Mouse (Mus musculus): ENCODE data around the gene Ccdc141.

Ccdc141 gene

DNA sequence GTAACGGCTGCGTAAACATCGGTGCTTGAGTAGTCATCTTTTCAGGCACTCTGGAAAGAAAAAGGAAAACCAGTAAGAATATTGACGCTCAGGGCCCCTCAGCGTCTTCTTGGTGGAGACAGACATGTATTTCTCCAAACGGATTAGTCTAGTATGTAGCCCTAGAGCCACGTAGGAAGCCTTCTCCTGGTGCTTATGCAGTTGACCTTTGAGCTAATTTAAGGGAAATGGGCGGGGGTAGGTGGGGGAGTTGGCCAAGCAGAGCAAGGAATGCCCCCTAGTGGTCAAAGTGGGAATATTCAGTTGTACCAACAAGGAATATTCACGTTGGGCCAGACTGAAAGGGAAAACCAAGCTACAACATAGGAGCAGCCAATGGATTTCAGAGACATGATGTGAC lies 190.3 kb downstream of the Ccdc141 start:
- DNase-seq (ENCODE audit: low spot score in 2 of 2): peak in 1 of 2 experiments; percentile 10

DNA sequence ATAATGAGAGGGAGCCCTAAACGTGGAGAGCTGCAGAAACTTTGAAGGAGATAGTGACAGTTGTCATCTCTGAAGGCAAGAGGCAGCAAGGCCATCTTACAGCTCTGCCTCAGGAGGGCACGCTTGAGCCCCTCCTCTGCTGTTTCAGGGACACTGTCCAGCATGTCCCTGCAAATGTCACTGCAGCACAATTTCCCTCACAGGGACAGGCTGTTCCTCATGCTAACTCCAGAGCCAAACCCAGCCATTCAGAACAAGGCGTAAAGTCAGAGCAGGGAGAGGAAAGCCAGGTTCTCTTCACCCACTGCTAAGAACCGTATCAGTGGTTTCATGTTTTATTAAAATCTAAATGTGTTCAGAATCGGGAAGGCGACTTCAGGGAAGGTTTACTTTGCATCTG lies 192.8 kb downstream of the Ccdc141 start:
- DNase-seq (ENCODE audit: low spot score in 2 of 2): no peak

DNA sequence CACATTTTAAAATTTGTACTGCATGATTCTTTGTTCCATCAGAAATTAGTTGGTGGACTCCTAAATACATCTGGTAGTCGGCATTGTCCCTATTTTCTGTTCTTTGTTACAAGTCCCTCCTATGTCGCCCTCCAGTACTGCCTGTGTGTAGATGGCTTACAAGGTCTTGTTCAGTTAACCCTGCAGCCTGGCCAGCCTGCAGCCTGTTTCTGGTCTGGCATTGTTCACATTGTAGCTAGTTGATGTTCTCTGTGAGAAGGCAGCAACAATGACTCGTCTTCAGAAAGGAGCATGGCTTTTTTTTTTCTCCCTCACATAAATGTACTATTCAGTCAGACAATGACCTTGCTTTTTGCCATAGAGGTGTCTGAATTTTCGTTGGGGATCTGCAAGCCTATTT lies 198.4 kb downstream of the Ccdc141 start:
- DNase-seq (ENCODE audit: low spot score in 2 of 2): no peak

DNA sequence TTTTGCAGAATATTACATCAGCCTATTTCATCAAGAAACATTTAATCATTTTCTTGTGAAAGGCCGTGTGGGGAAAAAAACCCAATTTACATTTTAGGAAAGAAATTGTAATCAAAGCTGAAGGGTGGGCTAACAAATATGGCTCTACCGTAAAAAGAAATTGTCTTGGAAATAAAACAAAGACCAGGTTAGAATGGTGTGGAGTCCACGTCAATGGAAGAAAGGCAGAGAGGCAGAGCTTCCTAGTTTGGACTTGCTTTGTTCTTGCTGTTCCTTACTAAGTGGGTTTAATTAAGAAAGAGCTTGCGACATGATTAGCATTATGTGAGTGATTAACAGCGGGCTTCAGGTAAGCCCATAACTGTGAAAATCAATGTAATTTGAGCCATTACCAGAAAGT lies 199.4 kb downstream of the Ccdc141 start:
- no peak for DNase-seq (ENCODE audit: low spot score in 2 of 2)

DNA sequence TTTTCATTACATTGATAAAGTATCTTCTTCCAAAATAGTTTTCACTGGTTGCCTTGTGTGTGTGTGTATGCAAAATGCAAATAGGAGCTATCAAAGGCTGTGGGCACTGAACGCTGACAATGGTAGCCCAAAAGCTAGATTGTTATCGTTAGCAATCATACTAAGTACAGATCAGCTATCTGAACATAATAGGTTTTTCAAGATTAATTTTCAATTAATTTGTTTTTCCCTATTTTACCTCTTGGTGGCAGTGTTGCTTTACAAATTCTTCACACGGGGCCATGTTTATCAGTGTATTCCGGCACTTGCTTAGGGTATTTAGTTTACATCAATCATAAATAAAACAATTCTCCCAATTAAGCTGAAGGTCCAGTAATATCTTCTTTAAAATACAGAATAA lies 199.8 kb downstream of the Ccdc141 start:
- no peak for DNase-seq (ENCODE audit: low spot score in 2 of 2)

DNA sequence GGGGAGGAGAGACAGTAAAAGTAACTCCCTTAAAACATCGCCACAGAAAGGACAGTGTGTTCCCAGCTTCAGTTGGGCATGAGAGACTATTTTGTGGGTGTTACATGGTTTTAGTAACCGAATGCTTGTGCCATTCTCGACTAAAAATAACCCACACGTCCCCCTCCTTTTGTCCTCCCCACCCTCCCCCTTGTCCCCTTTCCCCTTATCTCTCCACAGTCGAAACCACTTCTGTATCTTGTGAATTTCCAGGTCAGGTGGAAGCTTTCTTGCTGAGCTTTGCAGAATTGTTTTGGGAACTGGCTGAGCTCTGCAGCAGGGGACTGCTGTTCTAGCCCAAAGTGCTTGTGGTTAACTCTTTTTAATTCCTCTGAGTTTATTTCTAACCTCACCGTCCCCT lies 200.2 kb downstream of the Ccdc141 start:
- no peak for DNase-seq (ENCODE audit: low spot score in 2 of 2)

DNA sequence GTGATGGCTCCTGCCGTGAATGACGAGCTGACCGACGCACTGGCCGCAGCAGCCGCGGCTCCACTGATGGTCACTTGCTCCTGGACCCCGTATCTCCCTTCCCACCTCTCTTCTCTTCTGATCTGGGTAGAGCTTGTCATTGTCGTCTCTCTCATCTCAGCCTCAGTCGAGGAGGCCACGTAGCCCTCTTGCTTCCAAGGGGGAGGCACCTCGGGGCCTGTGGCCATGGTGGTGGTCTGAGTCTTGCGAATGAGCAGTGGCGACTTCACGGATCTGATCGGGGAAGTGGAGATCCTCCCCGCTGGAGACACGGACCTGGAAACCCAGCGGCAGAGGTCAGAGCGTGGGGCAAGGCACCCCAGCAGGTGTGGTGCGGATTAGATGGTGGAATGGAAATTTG lies 200.8 kb downstream of the Ccdc141 start:
- no peak for DNase-seq (ENCODE audit: low spot score in 2 of 2)

DNA sequence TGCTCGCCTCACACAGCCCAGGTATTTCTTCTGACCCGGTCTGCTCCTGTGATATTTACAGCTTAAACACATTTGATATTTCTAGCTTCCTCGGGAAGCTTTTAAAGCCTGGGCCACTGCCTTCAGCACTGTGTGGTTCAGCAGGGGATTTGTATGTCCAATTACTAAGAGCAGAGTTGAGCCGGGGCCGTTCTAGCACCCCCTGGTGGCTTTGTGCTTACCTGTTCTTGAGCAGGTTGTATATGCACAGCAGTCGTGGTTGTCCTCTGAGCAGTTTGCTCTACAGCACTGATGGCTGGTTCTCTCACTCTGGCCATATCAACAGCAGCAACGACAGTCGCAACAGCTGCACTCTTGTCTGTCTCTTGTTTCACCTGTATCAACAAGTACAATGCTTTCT lies 201.5 kb downstream of the Ccdc141 start:
- peak; percentile 44 to 70 for DNase-seq (ENCODE audit: low spot score in 2 of 2)

DNA sequence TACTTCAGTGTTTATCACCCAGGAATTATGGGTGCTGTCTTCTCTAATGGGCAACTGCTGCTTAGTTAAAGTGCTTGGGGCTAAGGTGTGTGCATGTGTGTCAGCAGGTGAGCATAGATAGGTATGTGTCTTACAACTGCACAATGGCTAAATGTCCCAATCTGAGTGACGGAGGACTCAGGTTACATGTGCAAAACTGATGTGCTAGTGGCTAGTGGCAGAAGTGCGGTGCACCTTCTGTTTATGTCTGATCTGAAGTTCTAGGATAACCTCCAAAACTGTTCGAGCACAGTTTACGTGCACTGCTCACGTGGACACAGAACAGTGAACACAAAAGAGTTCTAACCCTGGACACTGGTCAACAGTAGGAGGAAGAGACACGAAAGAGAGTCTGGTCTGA lies 203.9 kb downstream of the Ccdc141 start:
- DNase-seq (ENCODE audit: low spot score in 2 of 2): no peak

DNA sequence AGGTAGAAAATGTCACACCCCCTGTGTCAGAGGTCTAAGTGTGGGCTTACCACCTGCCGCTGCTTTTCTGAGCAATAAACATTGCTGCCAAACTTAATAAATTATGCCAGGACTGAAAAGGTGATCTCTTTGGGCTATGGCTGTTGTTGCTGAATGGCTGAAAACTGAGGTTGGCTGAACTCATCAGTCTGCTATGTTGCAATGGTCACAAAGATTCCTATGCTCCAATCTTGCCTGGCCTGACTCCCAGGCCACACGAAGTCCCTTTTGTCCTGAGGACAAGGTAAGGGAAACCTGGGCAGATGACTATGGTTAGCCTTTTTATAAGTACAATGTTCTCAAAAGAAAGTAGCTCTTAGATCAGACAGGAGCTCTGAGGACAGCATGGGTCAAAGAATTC lies 204.4 kb downstream of the Ccdc141 start:
- no peak for DNase-seq (ENCODE audit: low spot score in 2 of 2)

DNA sequence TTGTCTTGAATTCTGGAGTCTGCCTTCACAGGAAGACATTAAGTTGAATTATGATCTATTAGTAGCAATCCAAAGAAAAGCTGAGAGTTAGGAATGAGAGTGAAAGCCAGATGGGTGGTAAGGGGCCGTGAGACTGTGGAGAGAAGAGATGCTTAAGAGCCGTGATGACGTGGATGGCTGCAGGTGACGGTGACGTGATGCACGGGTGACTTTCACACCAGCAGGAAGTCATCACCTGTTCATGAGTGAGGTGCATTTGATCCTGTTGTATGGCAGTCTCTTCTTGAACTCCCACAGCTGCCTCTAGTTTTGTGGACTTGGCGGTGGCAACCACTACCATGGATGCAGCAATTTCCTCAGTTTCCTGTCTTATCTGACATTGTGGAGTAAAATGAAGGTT lies 204.9 kb downstream of the Ccdc141 start:
- DNase-seq (ENCODE audit: low spot score in 2 of 2): no peak

DNA sequence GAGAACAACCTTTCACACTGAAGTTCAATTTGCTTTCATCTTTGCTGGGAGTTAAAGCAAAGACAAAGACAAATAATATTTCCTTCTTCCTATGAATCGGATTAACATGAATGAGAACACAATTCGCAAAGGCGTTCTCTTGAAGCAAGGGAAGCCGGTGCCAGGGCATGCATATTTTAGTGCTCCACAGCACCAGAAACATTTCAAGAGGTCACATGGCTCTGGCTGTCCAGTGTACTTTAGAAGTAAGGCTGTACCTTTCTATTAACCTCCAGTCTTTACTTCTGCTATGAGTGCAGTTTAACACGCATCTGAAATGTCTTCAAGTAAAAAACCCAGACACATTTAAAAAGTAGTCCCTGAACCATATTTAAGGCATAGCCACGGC lies 208.4 kb downstream of the Ccdc141 start:
- DNase-seq (ENCODE audit: low spot score in 2 of 2): no peak

DNA sequence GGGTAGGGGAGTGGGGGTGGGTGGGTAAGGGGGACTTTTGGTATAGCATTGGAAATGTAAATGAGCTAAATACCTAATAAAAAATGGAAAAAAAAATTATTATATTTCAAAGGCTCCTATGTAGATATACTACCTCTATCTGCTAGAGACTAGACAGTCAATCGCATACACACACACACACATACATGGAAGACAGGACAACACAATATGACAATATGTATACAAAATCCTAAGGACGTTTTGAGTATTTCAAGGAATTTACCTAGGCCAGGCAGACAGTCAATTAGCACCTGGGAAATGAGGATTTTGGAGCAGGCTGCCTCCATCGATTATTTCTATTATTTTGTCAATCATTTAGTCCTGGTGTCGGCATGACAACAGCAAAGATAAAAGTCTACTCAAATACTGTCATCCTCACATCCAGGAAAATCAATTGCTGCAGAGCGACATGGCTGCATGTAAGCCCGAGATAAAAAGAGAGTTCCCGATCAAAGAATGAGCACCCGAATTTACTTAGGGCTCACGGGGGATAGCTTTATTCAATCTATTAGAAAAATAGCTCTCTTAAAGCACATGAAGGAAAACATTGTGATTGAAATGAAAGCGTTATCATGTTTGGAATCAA lies 208.9 kb downstream of the Ccdc141 start:
- no peak for DNase-seq (ENCODE audit: low spot score in 2 of 2)

Data from urinary bladder, postnatal 36 days (tissue).